Mouse (Mus musculus): ENCODE measurements around the gene Snx11. TPM values are rescaled to one million over a fixed set of nuclear protein-coding genes. Genes with fewer than 3 reads are reported as not detected.

The Snx11 gene
- polyA plus RNA-seq, 1 experiment, result 28.6 TPM

- DNase-seq (ENCODE audit: low read depth in 1 of 2, low spot score in 2 of 2), result peak in 1 of 2 experiments; percentile 25
- no peak overlapping the region for H3K27ac ChIP-seq (ENCODE audit: insufficient read depth, low read length)
- no peak overlapping the region for H3K4me3 ChIP-seq (ENCODE audit: extremely low read depth, insufficient read depth, insufficient read length)
- H3K4me1 ChIP-seq (ENCODE audit: control insufficient read depth, insufficient read depth, insufficient read length), result no peaks in the 10 kb centered on the region
- H3K27me3 ChIP-seq (ENCODE audit: control insufficient read depth, insufficient read depth, low read length), result no peaks in the 10 kb centered on the region
- no peak for TF ChIP-seq POLR2A (IDR thresholded peaks at IDR 0.05; ENCODE audit: low read depth, low read length)
- no peak for TF ChIP-seq CTCF (IDR thresholded peaks at IDR 0.05; ENCODE audit: extremely low read depth, insufficient read depth, insufficient read length, insufficient replicate concordance)
- WGBS, result 32% methylated on average over 1 of the region's 1 CpGs
- peaks cover 3% of the 10 kb centered on the region; the same call in 1 of the 2 replicates for H3K36me3 ChIP-seq (ENCODE audit: control insufficient read depth, insufficient read depth, low read length)
These were observed 19.2 kb upstream of the Snx11 start for GRCm38 (mm10) chr11:96796586-96796985.

GRCm38 (mm10) chr11:96796081-96796480, 18.7 kb upstream of the Snx11 start:
- TF ChIP-seq POLR2A (IDR thresholded peaks at IDR 0.05; ENCODE audit: low read depth, low read length) (no peak), CTCF (IDR thresholded peaks at IDR 0.05; ENCODE audit: extremely low read depth, insufficient read depth, insufficient read length, insufficient replicate concordance) (no peak)
- Histone ChIP-seq H3K27me3 (ENCODE audit: control insufficient read depth, insufficient read depth, low read length) (no peaks in the 10 kb centered on the region), H3K27ac (ENCODE audit: insufficient read depth, low read length) (no peak overlapping the region), H3K4me1 (ENCODE audit: control insufficient read depth, insufficient read depth, insufficient read length) (no peaks in the 10 kb centered on the region), H3K36me3 (ENCODE audit: control insufficient read depth, insufficient read depth, low read length) (peaks cover 1% of the 10 kb centered on the region; the same call in 1 of the 2 replicates), H3K4me3 (ENCODE audit: extremely low read depth, insufficient read depth, insufficient read length) (no peak overlapping the region)
- DNase-seq (ENCODE audit: low read depth in 1 of 2, low spot score in 2 of 2), result no peak
- 91% methylated on average over 2 of the region's 2 CpGs for WGBS

GRCm38 (mm10) chr11:96795491-96795890, 18.1 kb upstream of the Snx11 start:
- TF ChIP-seq POLR2A (IDR thresholded peaks at IDR 0.05; ENCODE audit: low read depth, low read length), result no peak
- TF ChIP-seq CTCF (IDR thresholded peaks at IDR 0.05; ENCODE audit: extremely low read depth, insufficient read depth, insufficient read length, insufficient replicate concordance), result no peak
- no peak overlapping the region for H3K27ac ChIP-seq (ENCODE audit: insufficient read depth, low read length)
- no peak for DNase-seq (ENCODE audit: low read depth in 1 of 2, low spot score in 2 of 2)
- no peaks in the 10 kb centered on the region for H3K27me3 ChIP-seq (ENCODE audit: control insufficient read depth, insufficient read depth, low read length)
- no peak overlapping the region for H3K4me3 ChIP-seq (ENCODE audit: extremely low read depth, insufficient read depth, insufficient read length)
- 87% methylated on average over 13 of the region's 13 CpGs for WGBS
- H3K4me1 ChIP-seq (ENCODE audit: control insufficient read depth, insufficient read depth, insufficient read length), result peaks cover 2% of the 10 kb centered on the region; the same call in 1 of the 2 replicates
- H3K36me3 ChIP-seq (ENCODE audit: control insufficient read depth, insufficient read depth, low read length), result 0 out of 2 replicates have a peak, but pooled peaks cover 1% of the 10 kb centered on the region

- Histone ChIP-seq H3K4me3 (ENCODE audit: extremely low read depth, insufficient read depth, insufficient read length) (no peak overlapping the region), H3K27me3 (ENCODE audit: control insufficient read depth, insufficient read depth, low read length) (no peaks in the 10 kb centered on the region), H3K27ac (ENCODE audit: insufficient read depth, low read length) (no peak overlapping the region), H3K4me1 (ENCODE audit: control insufficient read depth, insufficient read depth, insufficient read length) (peaks cover 9% of the 10 kb centered on the region; the same call in 1 of the 2 replicates), H3K36me3 (ENCODE audit: control insufficient read depth, insufficient read depth, low read length) (no peaks in the 10 kb centered on the region)
- no peak for TF ChIP-seq CTCF (IDR thresholded peaks at IDR 0.05; ENCODE audit: extremely low read depth, insufficient read depth, insufficient read length, insufficient replicate concordance)
- WGBS, result 41% methylated on average over 1 of the region's 1 CpGs
- DNase-seq (ENCODE audit: low read depth in 1 of 2, low spot score in 2 of 2), result no peak
These were observed 13.3 kb upstream of the Snx11 start for GRCm38 (mm10) chr11:96790681-96791080.

GRCm38 (mm10) chr11:96789990-96790389, 12.6 kb upstream of the Snx11 start:
- H3K36me3 ChIP-seq (ENCODE audit: control insufficient read depth, insufficient read depth, low read length), result no peaks in the 10 kb centered on the region
- TF ChIP-seq CTCF (IDR thresholded peaks at IDR 0.05; ENCODE audit: extremely low read depth, insufficient read depth, insufficient read length, insufficient replicate concordance), result no peak
- no peak for TF ChIP-seq POLR2A (IDR thresholded peaks at IDR 0.05; ENCODE audit: low read depth, low read length)
- H3K4me1 ChIP-seq (ENCODE audit: control insufficient read depth, insufficient read depth, insufficient read length), result peaks cover 9% of the 10 kb centered on the region; the same call in 1 of the 2 replicates
- H3K27ac ChIP-seq (ENCODE audit: insufficient read depth, low read length), result no peak overlapping the region
- peak overlapping the region; percentile 98 for H3K4me3 ChIP-seq (ENCODE audit: extremely low read depth, insufficient read depth, insufficient read length)
- no peaks in the 10 kb centered on the region for H3K27me3 ChIP-seq (ENCODE audit: control insufficient read depth, insufficient read depth, low read length)
- DNase-seq (ENCODE audit: low read depth in 1 of 2, low spot score in 2 of 2), result no peak
- 14% methylated on average over 5 of the region's 5 CpGs for WGBS

- Histone ChIP-seq H3K4me3 (ENCODE audit: extremely low read depth, insufficient read depth, insufficient read length) (peak within 1 kb of the TSS; percentile 98), H3K36me3 (ENCODE audit: control insufficient read depth, insufficient read depth, low read length) (no peaks in the 10 kb centered on the region), H3K27ac (ENCODE audit: insufficient read depth, low read length) (peak within 1 kb of the TSS; percentile 88), H3K4me1 (ENCODE audit: control insufficient read depth, insufficient read depth, insufficient read length) (peaks cover 9% of the 10 kb centered on the region; the same call in 1 of the 2 replicates), H3K27me3 (ENCODE audit: control insufficient read depth, insufficient read depth, low read length) (no peaks in the 10 kb centered on the region)
- TF ChIP-seq POLR2A (IDR thresholded peaks at IDR 0.05; ENCODE audit: low read depth, low read length) (peak; percentile 61), CTCF (IDR thresholded peaks at IDR 0.05; ENCODE audit: extremely low read depth, insufficient read depth, insufficient read length, insufficient replicate concordance) (no peak)
- WGBS, result under 1% methylated on average over 92 of the region's 93 CpGs
- peak; percentile 77 to 89 for DNase-seq (ENCODE audit: low read depth in 1 of 2, low spot score in 2 of 2)
These were observed 11.8 kb upstream of the Snx11 start, which contains the start of gene Cbx1 for GRCm38 (mm10) chr11:96788871-96789795. TSS of gene Cbx1 (plus strand) at chr11:96789127.

All from spleen, adult 2 months (tissue).